Mouse (Mus musculus) liver, adult (tissue): ENCODE results near the gene Pygo2.

Source experiments
- GATA4 ChIP-seq: IDR thresholded peaks from 2 replicates; pipeline ENCODE4 v1.6.1; 2014; ENCODE audit warnings: mild to moderate bottlenecking, low read length; ENCODE audit not compliant: insufficient replicate concordance

Pygo2 gene

GRCm38 (mm10) chr3:89458965-89459807 is 29.2 kb downstream of the Pygo2 start:
- no peak for TF ChIP-seq GATA4

DNA sequence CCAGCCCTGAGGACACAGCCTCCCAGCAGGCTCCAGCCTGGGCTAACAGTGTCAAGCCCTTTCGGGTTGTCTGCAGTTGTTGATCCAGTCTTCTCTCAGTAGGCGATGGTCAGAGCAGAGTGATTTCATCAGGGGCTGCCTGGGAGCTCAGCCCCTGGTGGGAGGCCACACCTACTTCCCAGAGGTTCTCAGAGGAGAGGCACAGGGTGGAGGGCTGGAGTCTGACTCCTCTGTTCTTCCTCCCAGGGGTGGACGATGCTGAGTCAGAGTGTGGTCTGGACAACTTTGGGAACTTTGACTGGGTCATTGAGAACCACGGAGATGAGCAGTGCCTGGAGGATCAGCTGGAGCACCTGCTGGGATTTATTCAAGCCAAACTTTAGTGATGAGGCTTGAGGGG is 38.3 kb downstream of the Pygo2 start:
- TF ChIP-seq GATA4, result no peak

DNA sequence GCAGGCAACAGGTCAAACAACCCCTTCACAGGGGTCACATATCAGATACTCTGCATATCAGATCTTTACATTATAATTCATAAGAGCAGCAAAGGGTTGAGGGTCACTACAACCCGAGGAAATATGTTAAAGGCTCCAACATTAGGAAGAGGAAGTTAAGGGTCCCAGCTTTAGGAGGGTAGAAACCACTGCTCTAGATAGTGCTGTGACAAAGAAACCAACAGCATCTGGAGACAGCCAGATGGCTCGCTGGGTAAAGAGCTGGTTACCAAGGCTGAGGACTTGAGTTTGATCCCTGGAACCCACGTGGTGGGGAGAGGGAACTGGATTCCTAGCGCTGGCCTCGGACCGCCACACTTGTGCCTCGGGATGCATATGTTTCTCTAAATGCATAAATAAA is 42.3 kb downstream of the Pygo2 start:
- TF ChIP-seq GATA4, result no peak

DNA sequence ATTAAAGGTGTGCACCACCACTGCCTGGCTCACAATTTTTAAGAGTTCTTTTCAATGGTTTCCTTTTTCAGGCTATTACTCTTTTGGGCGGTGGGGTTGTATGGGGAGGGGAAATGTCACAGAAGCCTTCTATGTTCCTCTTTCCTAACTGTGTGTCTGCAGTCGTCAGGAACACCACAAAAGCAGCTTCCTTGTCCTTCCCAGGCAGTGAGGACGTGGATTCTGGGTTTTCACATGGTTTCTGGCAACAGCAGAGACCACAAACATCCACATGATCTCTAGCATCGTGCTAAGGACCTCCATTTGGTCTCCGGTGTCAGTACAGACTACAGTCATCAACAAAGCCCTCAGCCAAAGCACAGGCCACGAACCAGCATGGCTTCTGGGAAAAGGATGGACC is 43.8 kb downstream of the Pygo2 start:
- no peak for TF ChIP-seq GATA4

DNA sequence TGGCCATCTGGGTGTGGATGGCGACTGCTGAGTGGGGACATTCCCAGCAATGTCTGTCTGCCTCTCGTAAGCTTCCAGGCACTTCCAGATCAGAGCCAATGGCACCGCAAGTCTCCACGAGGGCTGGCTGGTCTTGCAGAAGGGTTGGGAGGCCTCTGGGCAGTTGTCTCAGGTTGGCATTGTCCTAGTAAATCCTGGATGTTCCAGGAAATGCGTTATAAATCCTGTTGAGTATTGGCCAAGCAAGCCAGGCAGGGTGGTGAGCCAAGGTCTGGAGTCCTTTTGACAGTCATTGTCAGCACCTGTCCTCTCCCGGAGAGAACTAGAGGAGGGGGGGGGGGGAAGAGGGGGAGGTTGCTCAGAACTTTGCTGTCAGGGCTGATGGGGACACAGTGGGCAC is 49.0 kb downstream of the Pygo2 start:
- TF ChIP-seq GATA4, result no peak

DNA sequence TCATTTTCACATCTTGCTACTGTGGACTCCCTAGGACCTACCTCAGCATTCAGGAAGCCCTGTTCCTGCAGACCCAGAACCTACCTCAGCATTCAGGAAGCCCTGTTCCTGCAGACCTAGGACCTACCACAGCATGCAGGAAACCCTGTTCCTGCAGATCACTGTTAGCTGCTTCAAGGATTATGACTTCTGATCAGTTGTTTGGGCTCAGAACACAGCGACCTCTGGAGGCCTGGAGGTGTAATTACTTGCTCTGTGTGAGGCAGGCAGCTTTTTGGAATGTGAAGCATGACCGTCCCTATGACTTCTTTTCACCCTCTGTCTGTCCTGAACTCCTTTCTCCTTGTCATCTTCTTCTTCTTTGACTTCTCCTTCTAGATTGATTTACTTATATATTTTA is 51.5 kb downstream of the Pygo2 start:
- no peak for TF ChIP-seq GATA4

- no peak for TF ChIP-seq GATA4
Measured at GRCm38 (mm10) chr3:89482249-89482648, 52.2 kb downstream of the Pygo2 start.
